Mouse (Mus musculus) intestine, embryonic 16.5 days (tissue): ENCODE results near the gene Fgfr1op2. TPM values are rescaled to one million over a fixed set of nuclear protein-coding genes. Genes with fewer than 3 reads are reported as not detected.

Source experiments
- ATAC-seq: fragments of 200-750 bp; cut with Nextera tagmentation; 2 replicates; pipeline ENCODE4 v1.8.0; 2017; ENCODE audit warnings: moderate TSS enrichment, moderate library complexity
- H3K27ac ChIP-seq: fragments of 300-500 bp; sonication (generic); 2 replicates; pipeline ENCODE4 v1.5.1; 2014; ENCODE audit warnings: mild to moderate bottlenecking, low read length
- H3K27me3 ChIP-seq: fragments of 300-500 bp; sonication (generic); replicated peaks from 2 replicates; pipeline ENCODE4 v1.6.1; 2014; ENCODE audit warnings: low read length, control low read depth, mixed read lengths; ENCODE audit not compliant: control insufficient read depth, insufficient read depth
- H3K36me3 ChIP-seq: fragments of 300-500 bp; sonication (generic); 2 replicates; pipeline ENCODE4 v1.6.1; 2014; ENCODE audit warnings: low read length, control low read depth; ENCODE audit not compliant: control insufficient read depth, insufficient read depth
- H3K4me1 ChIP-seq: fragments of 300-500 bp; sonication (generic); 2 replicates; pipeline ENCODE4 v1.6.1; 2014; ENCODE audit warnings: low read length, control low read depth, mixed read lengths; ENCODE audit not compliant: control insufficient read depth, insufficient read depth
- H3K4me2 ChIP-seq: fragments of 300-500 bp; sonication (generic); 2 replicates; pipeline ENCODE4 v1.6.1; 2014; ENCODE audit warnings: low read depth, low read length, control low read depth
- H3K4me3 ChIP-seq: fragments of 300-500 bp; sonication (generic); 2 replicates; pipeline ENCODE4 v1.5.1; 2014; ENCODE audit warnings: mild to moderate bottlenecking, low read length
- H3K9ac ChIP-seq: fragments of 300-500 bp; sonication (generic); 2 replicates; pipeline ENCODE4 v1.6.1; 2014; ENCODE audit warnings: low read depth, low read length
- H3K9me3 ChIP-seq: fragments of 300-500 bp; sonication (generic); 2 replicates; pipeline ENCODE4 v1.6.1; 2016; ENCODE audit warnings: low read length, control low read depth; ENCODE audit not compliant: control insufficient read depth
- WGBS: fragments of 180-500 bp; shearing (Covaris S2); extraction: QIAGEN DNeasy Blood & Tissue Kit; methylation state at CpG from one replicate; pipeline ENCODE4 v1.1.7; 2014; 5-methylcytosine and 5-hydroxymethylcytosine counted together
- polyA plus RNA-seq: library from polyadenylated mRNA; unstranded; fragments of >200 nt; fragmentation: Nextera tagmentation; extraction: Ambion mirVana; gene quantifications from 2 replicates; pipeline ENCODE4 v1.2.1, GENCODE M21; 2015

The Fgfr1op2 gene
- polyA plus RNA-seq, 1 experiment from 2014 or later = 86.6 TPM

DNA sequence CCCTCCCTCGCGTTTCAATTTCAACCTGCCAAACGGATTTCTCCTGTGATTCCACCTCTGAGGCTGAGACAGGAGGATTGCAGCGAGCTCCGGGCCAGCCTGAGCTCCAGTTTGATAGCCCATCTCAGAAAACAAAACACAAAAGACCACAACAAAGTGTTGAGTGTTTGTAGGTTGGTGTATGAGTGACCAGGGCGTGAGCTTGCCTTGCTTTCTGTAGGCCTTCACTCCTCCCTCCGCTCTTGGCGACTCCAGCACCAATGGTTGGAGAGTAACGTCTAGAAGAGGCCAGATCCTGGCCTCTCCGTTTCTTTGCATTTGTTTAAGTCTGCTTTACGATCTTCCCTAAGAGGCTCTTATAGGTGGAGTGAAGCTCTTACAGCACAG is 66.2 kb downstream of the Fgfr1op2 start:
- 21% methylated on average over 11 of the region's 11 CpGs for WGBS
- ATAC-seq = peak; percentile 27; the same call in 1 of the 2 replicates
- Histone ChIP-seq H3K4me3 (peak overlapping the region; percentile 91), H3K4me1 (peaks cover 9% of the 10 kb centered on the region), H3K9me3 (no peaks in the 10 kb centered on the region), H3K27ac (peak overlapping the region; percentile 95), H3K9ac (peak overlapping the region; percentile 97), H3K4me2 (peak overlapping the region; percentile 90), H3K27me3 (no peaks in the 10 kb centered on the region), H3K36me3 (no peaks in the 10 kb centered on the region)

Other genes with a start within 250 kb of the Fgfr1op2 start
- gene Itpr2, start 75.0 kb upstream of the Fgfr1op2 start, polyA plus RNA-seq = 7.5 and 8.5 TPM in 2 replicates
- gene Ints13, start 632 bp downstream of the Fgfr1op2 start, polyA plus RNA-seq = 44.3 and 47.4 TPM in 2 replicates
- gene Med21, start 65.3 kb downstream of the Fgfr1op2 start, polyA plus RNA-seq = 105 and 110 TPM in 2 replicates
- 33.2 and 36.7 TPM in 2 replicates for gene Tm7sf3, start 65.6 kb downstream of the Fgfr1op2 start, polyA plus RNA-seq
- 17.1 and 17.9 TPM in 2 replicates for gene Stk38l, start 147.8 kb downstream of the Fgfr1op2 start, polyA plus RNA-seq
- 2.3 and 2.6 TPM in 2 replicates for gene Arntl2, start 218.9 kb downstream of the Fgfr1op2 start, polyA plus RNA-seq